Mouse (Mus musculus) heart, adult 2 months (tissue): ENCODE measurements around the gene Nckap5.

Experiments used
- CTCF ChIP-seq: fragments of 200-600 bp; IDR thresholded peaks from 2 replicates; pipeline ENCODE4 v1.8.1; 2022; ENCODE audit warnings: antibody characterized with exemption, mild to moderate bottlenecking, moderate library complexity
- POLR2A ChIP-seq: fragments of 200-500 bp; IDR thresholded peaks from 2 replicates; pipeline ENCODE4 v1.6.1; 2011; ENCODE audit warnings: mild to moderate bottlenecking, low read depth, low read length, control low read depth; ENCODE audit not compliant: insufficient read depth

DNA sequence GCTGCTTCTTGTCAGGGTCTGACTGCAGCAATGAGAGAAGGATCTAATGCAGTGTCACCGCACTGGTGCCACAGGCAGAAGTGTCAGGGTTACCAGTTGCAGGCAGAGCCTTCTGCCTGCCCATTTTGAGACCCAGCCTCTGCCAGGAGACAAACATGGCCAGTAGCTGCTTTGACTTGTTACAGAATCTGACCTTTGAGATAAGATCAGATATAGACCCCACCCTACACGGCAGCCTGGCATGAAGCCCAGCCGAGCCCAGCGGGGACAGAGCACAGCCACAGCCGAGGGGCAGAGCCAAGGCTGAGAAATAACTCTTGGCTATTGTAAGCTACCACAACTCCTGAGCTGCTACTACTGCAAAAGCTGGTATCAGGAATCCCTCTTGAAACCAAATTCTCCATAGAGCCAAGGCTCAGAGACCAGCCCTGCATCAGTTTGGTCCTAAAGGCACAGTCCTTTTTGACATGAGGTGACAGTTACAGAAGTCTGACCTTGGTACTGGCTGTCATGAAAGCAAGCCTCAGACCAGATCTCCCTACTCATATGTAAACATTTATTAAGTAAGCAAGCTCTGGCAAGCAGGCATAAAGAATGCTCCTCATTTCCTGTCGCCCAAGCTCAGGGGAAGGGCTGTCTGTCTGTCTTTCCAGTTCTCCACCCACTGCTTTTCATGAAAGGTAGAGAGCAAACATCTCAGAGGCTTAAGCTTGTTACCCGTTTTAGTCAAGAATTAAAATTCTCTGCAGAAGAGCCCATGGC, 237.4 kb downstream of the Nckap5 start:
- TF ChIP-seq CTCF (no peak), POLR2A (no peak)
